Mouse (Mus musculus): ENCODE measurements around the gene Nes. TPM values are rescaled to one million over a fixed set of nuclear protein-coding genes. Genes with fewer than 3 reads are reported as not detected.

Nes gene
- polyA plus RNA-seq, 1 experiment from 2014 or later = 125 TPM

- Histone ChIP-seq H3K27ac (replicated peaks) (peak overlapping the region; percentile 95), H3K4me1 (peaks cover 63% of the 10 kb centered on the region), H3K4me3 (peak overlapping the region; percentile 18; the same call in 1 of the 2 replicates)
These were observed 12.4 kb upstream of the Nes start for GRCm38 (mm10) chr3:87958476-87958875.

GRCm38 (mm10) chr3:87958967-87959366 is 11.9 kb upstream of the Nes start:
- H3K9me3 ChIP-seq (replicated peaks) = no peaks in the 10 kb centered on the region
- DNase-seq (ENCODE audit: low spot score) = no peak
- WGBS = 38% methylated on average over 1 of the region's 1 CpGs
- peak overlapping the region; percentile 95 for H3K27ac ChIP-seq (replicated peaks)
- H3K4me1 ChIP-seq = peaks cover 62% of the 10 kb centered on the region
- peak overlapping the region; percentile 57; the same call in 1 of the 2 replicates for H3K4me3 ChIP-seq
- no peaks in the 10 kb centered on the region for H3K27me3 ChIP-seq (ENCODE audit: low read depth, poor library complexity, severe bottlenecking)
- H3K36me3 ChIP-seq = peaks cover 14% of the 10 kb centered on the region

More at GRCm38 (mm10) chr3:87958476-87958875, 12.4 kb upstream of the Nes start:
- DNase-seq (ENCODE audit: low spot score) = no peak
- H3K36me3 ChIP-seq = peaks cover 19% of the 10 kb centered on the region
- no peaks in the 10 kb centered on the region for H3K27me3 ChIP-seq (ENCODE audit: low read depth, poor library complexity, severe bottlenecking)
- no peaks in the 10 kb centered on the region for H3K9me3 ChIP-seq (replicated peaks)
- WGBS = 35% methylated on average over 4 of the region's 4 CpGs

DNA sequence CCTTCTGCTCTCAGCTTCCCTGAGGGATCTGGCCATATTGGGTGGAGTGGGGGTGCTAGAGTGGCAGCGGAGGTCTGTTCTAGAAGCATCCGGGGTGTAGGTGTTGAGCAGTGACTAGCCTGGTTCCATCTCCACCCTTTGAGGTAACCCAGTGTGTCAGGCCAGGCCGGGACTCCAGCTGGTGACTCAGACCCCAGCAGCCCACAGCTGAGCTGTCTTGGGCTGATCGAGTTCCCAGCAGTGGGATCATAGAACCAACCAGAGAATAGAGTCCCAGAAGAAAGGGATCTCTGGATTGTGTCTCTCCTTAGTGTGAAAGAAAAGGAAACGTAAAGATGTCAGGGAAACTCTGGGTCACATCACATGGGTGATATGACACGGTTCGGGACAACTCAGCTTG is 11.5 kb upstream of the Nes start:
- no peak for DNase-seq (ENCODE audit: low spot score)
- Histone ChIP-seq H3K36me3 (peaks cover 10% of the 10 kb centered on the region), H3K4me1 (peaks cover 62% of the 10 kb centered on the region), H3K27me3 (ENCODE audit: low read depth, poor library complexity, severe bottlenecking) (no peaks in the 10 kb centered on the region), H3K27ac (replicated peaks) (peak overlapping the region; percentile 95), H3K4me3 (peak overlapping the region; percentile 57; the same call in 1 of the 2 replicates), H3K9me3 (replicated peaks) (no peaks in the 10 kb centered on the region)
- 66% methylated on average over 7 of the region's 7 CpGs for WGBS

GRCm38 (mm10) chr3:87960191-87960585 is 10.7 kb upstream of the Nes start:
- H3K27me3 ChIP-seq (ENCODE audit: low read depth, poor library complexity, severe bottlenecking) = no peaks in the 10 kb centered on the region
- under 1% methylated on average over 10 of the region's 10 CpGs for WGBS
- peaks cover 1% of the 10 kb centered on the region for H3K36me3 ChIP-seq
- DNase-seq (ENCODE audit: low spot score) = no peak
- peak overlapping the region; percentile 57 for H3K4me3 ChIP-seq
- peak overlapping the region; percentile 95 for H3K27ac ChIP-seq (replicated peaks)
- no peaks in the 10 kb centered on the region for H3K9me3 ChIP-seq (replicated peaks)
- H3K4me1 ChIP-seq = peaks cover 62% of the 10 kb centered on the region

DNA sequence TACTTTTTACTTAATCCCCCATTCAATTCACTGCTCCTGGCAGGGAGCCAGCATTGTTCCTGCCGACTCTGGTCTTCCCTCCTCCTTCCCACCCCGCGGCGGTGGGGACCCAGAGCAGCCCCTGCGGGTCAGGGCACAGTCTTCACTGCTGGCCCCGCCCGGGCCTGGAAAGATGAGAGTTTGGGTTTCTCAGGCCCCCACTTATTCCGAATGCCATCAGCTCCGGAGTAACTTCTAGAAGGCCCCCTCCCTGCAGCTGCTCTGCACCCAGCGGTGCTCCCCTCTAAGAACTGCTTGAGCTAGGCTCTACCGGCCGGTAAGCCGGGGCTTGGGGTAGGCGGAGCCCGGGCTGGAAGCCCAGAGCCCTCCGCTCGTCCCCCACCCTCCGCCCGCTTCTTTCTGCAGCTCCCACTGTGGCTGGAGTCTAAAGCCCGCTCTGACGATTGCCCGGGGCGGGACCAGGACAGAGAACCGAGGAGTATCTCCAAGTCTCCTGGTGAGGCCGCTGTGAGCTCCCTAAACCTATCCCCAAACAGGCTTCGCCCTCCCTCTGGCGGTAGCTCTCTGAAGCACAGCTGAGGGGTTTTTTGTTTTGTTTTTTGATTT is 10.2 kb upstream of the Nes start:
- WGBS = 1% methylated on average over 27 of the region's 27 CpGs
- peak; percentile 96 for DNase-seq (ENCODE audit: low spot score)
- Histone ChIP-seq H3K4me3 (peak overlapping the region; percentile 57), H3K27ac (replicated peaks) (peak overlapping the region; percentile 95), H3K36me3 (no peaks in the 10 kb centered on the region), H3K4me1 (peaks cover 62% of the 10 kb centered on the region), H3K9me3 (replicated peaks) (no peaks in the 10 kb centered on the region), H3K27me3 (ENCODE audit: low read depth, poor library complexity, severe bottlenecking) (no peaks in the 10 kb centered on the region)

DNA sequence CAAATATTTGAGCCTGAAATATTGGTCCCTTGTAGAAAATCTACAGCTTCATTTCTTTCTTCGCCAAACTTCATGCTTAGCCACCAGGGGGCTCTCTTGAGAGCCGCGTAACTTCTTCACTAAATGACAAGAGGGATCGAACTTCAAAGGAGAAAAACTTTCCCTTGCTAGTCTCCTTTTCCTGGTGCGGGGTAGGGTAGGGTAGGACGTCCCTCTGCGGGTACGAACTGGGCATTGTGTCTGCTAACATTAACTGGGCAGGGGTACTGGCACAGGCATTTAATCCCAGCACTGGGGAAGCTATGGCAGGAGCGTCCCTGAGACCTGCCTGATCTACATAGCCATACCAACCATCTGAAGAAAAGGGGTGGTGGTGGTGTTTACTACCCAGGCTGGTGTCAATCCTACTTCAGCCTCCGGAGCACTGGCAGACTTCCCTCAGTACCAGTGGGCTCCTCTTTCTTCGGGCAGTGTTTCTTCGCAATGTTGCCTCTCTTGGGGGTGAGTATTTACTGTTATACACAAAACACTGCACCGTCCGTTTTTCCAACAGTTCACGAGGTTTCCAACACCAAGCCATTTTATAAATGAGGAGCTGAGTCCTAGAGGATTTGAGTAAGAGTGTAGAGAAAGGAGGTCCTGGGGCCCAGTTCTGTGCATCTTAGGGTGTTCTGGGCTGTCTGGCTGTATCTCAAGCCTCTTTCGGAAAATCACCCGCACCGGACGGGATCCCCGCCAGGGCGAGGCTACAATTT is 517 bp upstream of the Nes start:
- Histone ChIP-seq H3K9me3 (replicated peaks) (no peaks in the 10 kb centered on the region), H3K27ac (replicated peaks) (peak overlapping the region; percentile 98), H3K36me3 (peaks cover 24% of the 10 kb centered on the region), H3K27me3 (ENCODE audit: low read depth, poor library complexity, severe bottlenecking) (peaks cover 8% of the 10 kb centered on the region; the same call in 1 of the 2 replicates), H3K4me3 (peak overlapping the region; percentile 97), H3K4me1 (peaks cover 57% of the 10 kb centered on the region)
- peak; percentile 79 for DNase-seq (ENCODE audit: low spot score)
- under 1% methylated on average over 21 of the region's 21 CpGs for WGBS

- Histone ChIP-seq H3K4me1 (peaks cover 65% of the 10 kb centered on the region), H3K27me3 (ENCODE audit: low read depth, poor library complexity, severe bottlenecking) (peaks cover 8% of the 10 kb centered on the region; the same call in 1 of the 2 replicates), H3K27ac (replicated peaks) (peak overlapping the region; percentile 98), H3K4me3 (peak overlapping the region; percentile 97), H3K36me3 (peaks cover 37% of the 10 kb centered on the region), H3K9me3 (replicated peaks) (no peaks in the 10 kb centered on the region)
- under 1% methylated on average over 56 of the region's 60 CpGs for WGBS
- DNase-seq (ENCODE audit: low spot score) = peak; percentile 54
These were observed 768 bp downstream of the Nes start for GRCm38 (mm10) chr3:87971489-87972202.

GRCm38 (mm10) chr3:87972203-87972664 is 1.4 kb downstream of the Nes start:
- DNase-seq (ENCODE audit: low spot score) = peak; percentile 62
- peak overlapping the region; percentile 97 for H3K4me3 ChIP-seq
- H3K4me1 ChIP-seq = peaks cover 67% of the 10 kb centered on the region
- H3K9me3 ChIP-seq (replicated peaks) = no peaks in the 10 kb centered on the region
- H3K27ac ChIP-seq (replicated peaks) = peak overlapping the region; percentile 98
- H3K27me3 ChIP-seq (ENCODE audit: low read depth, poor library complexity, severe bottlenecking) = peaks cover 8% of the 10 kb centered on the region; the same call in 1 of the 2 replicates
- peaks cover 43% of the 10 kb centered on the region for H3K36me3 ChIP-seq
- 7% methylated on average over 8 of the region's 8 CpGs for WGBS

DNA sequence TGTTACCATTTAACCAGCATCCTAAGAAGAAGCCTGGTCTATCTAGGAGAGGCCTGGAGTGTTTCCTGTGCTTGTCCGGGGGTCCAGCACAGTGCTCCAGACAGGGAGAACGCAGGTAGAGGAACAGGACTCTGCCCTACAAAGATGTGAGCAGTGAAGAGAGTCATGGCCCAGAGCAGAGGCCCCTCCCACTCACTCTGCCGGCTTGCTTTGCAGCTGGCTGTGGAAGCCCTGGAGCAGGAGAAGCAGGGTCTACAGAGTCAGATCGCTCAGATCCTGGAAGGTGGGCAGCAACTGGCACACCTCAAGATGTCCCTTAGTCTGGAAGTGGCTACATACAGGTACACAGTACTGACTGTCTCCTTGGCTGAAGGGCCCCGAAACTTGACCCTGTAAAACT is 1.9 kb downstream of the Nes start:
- 21% methylated on average over 5 of the region's 5 CpGs for WGBS

GRCm38 (mm10) chr3:87973593-87974380 is 2.9 kb downstream of the Nes start:
- no peak for DNase-seq (ENCODE audit: low spot score)
- Histone ChIP-seq H3K27ac (replicated peaks) (peak overlapping the region; percentile 98), H3K9me3 (replicated peaks) (no peaks in the 10 kb centered on the region), H3K4me1 (peaks cover 83% of the 10 kb centered on the region), H3K36me3 (peaks cover 59% of the 10 kb centered on the region), H3K27me3 (ENCODE audit: low read depth, poor library complexity, severe bottlenecking) (no peaks in the 10 kb centered on the region; the same call in 1 of the 2 replicates), H3K4me3 (peak overlapping the region; percentile 97)
- WGBS = 16% methylated on average over 14 of the region's 14 CpGs

More for the DNA sequence above, 1.9 kb downstream of the Nes start:
- H3K4me3 ChIP-seq = peak overlapping the region; percentile 97
- H3K36me3 ChIP-seq = peaks cover 49% of the 10 kb centered on the region
- no peaks in the 10 kb centered on the region for H3K9me3 ChIP-seq (replicated peaks)
- H3K27me3 ChIP-seq (ENCODE audit: low read depth, poor library complexity, severe bottlenecking) = peaks cover 6% of the 10 kb centered on the region; the same call in 1 of the 2 replicates
- peak; percentile 45 for DNase-seq (ENCODE audit: low spot score)
- H3K27ac ChIP-seq (replicated peaks) = peak overlapping the region; percentile 98
- H3K4me1 ChIP-seq = peaks cover 73% of the 10 kb centered on the region

DNA sequence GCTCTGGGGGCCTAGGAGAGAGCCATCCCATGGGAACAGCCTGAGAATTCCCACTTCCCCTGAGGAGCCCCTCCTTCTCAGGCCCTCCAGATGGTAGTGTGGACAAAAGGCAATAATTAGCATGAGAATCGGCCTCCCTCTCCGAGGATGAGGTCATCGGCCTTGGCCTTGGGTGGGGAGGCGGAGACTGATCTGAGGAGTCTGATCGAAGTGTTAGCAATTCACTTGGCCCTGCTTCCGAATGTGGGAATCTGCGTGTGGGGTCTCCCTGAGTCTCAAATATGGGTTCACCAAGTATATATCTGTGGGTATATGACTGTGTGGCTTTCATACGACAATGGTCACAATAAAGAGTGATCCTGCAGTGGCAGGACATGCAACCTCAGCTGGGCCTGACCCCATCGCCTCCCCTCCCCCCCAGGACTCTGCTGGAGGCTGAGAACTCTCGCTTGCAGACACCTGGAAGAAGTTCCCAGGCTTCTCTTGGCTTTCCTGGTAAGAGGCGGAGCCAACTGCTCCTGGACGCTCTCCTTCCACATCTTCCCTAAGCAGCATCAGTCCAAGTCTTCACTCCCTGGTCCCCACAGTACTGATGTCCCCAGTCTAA is 3.6 kb downstream of the Nes start:
- peaks cover 87% of the 10 kb centered on the region for H3K4me1 ChIP-seq
- DNase-seq (ENCODE audit: low spot score) = peak; percentile 92
- peak overlapping the region; percentile 97 for H3K4me3 ChIP-seq
- H3K27ac ChIP-seq (replicated peaks) = peak overlapping the region; percentile 98
- no peaks in the 10 kb centered on the region; the same call in 1 of the 2 replicates for H3K27me3 ChIP-seq (ENCODE audit: low read depth, poor library complexity, severe bottlenecking)
- H3K9me3 ChIP-seq (replicated peaks) = no peaks in the 10 kb centered on the region
- 6% methylated on average over 12 of the region's 12 CpGs for WGBS
- H3K36me3 ChIP-seq = peaks cover 66% of the 10 kb centered on the region

All from midbrain, embryonic 10.5 days (tissue).